Mouse (Mus musculus) heart, postnatal 36 days (tissue): ENCODE measurements around the gene Zmym1. TPM values are rescaled to one million over a fixed set of nuclear protein-coding genes. Genes with fewer than 3 reads are reported as not detected.
A peak's percentile ranks its signal among the peaks of the same experiment; 100 is the strongest.
"Not testable (repeated sequence)": the region's sequence is repeated elsewhere in the genome, so short reads cannot be mapped to it uniquely, and the experiment has no call there.

ENCODE experiments used
- DNase-seq, 2 experiments: peaks; one replicate each; pipeline ENCODE4 v3.0.0; 2021 to 2022
- intact Hi-C: fragments of 180-260 bp; cut with DNase I; formaldehyde crosslinking; loops from one replicate; pipeline ENCODE4 v1.15.1; 2025
- total RNA-seq, 2 experiments: library from RNA; stranded (reverse); gene quantifications; 2 replicates each; pipeline ENCODE4 v1.2.3; 2021

Gene Zmym1
- total RNA-seq, 2 experiments from 2014 or later, result 5.2 to 5.9 TPM

DNA sequence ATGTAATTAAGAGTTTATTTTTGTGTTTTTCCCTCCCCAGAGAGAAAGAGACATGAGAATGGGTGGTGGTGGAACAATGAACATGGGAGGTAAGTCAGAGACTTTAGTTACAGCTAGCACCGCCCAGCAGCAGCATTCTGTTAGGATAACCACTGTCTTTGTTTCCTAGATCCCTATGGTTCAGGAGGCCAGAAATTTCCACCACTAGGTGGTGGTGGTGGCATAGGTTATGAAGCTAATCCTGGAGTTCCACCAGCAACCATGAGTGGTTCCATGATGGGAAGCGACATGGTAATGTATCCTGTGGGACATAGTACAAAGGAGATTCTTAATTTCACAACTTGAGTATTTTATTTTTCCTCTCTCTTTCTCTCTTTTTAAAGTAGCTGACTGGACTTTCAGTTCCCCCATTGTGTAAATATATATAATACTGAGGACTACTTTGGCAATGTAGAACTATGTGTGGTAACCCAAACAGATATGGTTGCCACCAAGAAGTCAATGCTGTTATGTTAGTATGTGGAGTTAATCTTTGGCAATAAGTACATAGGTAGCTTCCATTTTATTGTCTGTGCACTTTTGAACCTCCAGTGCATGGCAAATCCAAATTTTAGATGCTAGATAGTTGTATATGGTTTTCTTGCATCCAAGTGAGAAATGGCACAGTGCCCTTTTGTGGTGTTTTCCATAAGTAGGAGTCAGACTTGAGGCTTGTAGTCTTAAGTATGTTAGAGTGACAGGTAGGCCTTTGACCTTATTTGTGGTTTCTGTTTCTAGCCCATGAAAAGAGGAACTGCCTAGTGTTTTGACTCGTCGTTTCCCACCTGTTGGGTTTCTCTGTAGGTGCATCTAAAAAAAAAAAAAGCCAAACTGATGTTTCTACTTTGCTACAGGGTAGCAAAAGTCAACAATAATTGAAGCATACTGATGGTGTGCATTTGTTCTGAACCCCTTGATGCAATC lies 33.4 kb downstream of the Zmym1 start:
- intact Hi-C loops, result loop anchor here (5.0 to 10.0 kb wide), 3 partner anchors 50 to 275 kb away; partner anchors contain the start of genes AU040320, Ncdn, Smim12 and Zmym6
- peak in 1 of 2 experiments; percentile 23 for DNase-seq

DNA sequence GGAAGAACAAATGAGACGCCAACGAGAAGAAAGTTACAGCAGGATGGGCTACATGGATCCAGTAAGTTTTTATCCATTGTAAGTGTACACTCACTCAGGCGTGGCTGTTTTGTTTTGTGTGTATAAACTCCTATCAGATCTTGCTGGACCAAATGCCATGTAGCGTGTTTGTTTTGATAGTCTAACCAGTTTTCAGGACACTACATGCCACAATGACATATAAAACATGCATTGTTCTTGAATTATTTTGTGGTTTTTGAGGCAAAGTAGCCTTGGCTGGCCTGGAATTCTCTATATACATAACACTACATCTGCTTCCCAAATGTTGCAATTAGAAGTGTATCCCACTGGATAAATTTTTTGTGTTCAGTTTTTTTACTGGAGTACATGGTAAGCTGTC lies 34.1 kb downstream of the Zmym1 start:
- intact Hi-C loops, result loop anchor here (5.0 to 10.0 kb wide), 3 partner anchors 50 to 275 kb away; partner anchors contain the start of genes AU040320, Ncdn, Smim12 and Zmym6
- no peak for DNase-seq

DNA sequence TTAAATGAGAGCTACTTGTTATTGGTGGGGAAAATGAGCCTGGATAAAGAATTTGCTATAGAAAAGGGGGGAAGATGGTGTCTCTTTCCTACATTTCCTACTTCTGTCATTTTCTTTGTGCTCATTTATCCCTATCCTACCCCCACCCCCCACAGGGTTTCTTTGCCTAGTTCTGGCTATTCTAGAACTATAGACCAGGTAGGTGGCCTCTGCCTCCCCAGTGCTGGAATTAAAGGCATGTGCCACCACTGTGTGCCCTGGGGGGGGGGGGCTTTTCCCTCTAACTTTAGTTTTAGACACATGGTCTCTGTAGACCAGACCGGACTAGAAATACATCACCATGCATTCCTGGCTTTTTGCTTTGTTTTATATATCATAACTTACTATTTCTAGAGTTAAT lies 36.7 kb downstream of the Zmym1 start:
- no peak for DNase-seq
- intact Hi-C loops, result loop anchor here (5.0 to 10.0 kb wide), 2 partner anchors 38 to 221 kb away; partner anchors contain the start of genes Smim12 and Zmym1

DNA sequence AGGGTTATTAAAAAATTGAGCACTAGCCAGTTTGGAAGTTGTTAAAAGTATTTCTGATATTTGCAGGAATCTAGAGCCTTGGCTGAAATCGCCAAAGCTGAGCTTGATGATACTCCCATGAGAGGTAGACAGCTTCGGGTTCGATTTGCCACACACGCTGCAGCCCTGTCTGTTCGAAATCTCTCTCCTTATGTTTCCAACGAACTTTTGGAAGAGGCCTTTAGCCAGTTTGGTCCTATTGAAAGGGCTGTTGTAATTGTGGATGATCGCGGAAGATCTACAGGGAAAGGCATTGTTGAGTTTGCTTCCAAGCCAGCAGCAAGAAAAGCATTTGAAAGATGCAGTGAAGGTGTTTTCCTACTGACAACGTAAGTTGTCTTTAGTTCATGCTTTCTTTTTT lies 37.8 kb downstream of the Zmym1 start:
- DNase-seq, result no peak
- intact Hi-C loops, result loop anchor here (5.0 to 10.0 kb wide), 2 partner anchors 39 to 222 kb away; partner anchors contain the start of genes Smim12 and Zmym1

DNA sequence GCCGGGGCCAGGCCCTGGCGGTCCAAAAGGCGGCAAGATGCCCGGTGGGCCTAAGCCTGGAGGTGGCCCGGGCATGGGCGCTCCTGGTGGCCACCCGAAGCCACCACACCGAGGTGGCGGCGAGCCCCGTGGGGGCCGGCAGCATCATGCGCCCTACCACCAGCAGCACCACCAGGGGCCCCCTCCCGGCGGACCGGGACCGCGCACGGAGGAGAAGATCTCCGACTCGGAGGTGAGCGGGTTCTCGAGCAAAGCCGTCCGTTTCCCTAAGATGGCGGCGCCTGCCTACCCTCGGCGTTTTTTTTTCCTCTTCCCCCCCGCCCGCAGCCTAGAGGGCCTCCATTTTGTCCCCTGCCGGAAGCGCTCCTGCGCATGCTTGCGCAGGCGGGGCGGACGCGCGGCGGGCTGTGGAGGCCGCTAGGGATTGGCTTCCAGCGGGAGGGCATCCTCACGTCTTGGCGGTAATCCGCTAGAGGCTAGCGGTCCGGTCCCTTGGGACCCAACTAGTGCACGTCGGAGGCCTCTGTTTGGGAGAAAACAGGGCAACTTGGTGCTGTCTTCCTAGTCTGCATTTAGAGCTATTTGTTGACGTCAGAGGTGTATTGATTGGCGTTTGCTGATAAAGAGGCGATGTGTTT lies 38.8 kb downstream of the Zmym1 start:
- intact Hi-C loops, result loop anchor here (5.0 to 10.0 kb wide), 2 partner anchors 40 to 223 kb away; partner anchors contain the start of genes Smim12 and Zmym1
- DNase-seq, result peak; percentile 86 to 89

DNA sequence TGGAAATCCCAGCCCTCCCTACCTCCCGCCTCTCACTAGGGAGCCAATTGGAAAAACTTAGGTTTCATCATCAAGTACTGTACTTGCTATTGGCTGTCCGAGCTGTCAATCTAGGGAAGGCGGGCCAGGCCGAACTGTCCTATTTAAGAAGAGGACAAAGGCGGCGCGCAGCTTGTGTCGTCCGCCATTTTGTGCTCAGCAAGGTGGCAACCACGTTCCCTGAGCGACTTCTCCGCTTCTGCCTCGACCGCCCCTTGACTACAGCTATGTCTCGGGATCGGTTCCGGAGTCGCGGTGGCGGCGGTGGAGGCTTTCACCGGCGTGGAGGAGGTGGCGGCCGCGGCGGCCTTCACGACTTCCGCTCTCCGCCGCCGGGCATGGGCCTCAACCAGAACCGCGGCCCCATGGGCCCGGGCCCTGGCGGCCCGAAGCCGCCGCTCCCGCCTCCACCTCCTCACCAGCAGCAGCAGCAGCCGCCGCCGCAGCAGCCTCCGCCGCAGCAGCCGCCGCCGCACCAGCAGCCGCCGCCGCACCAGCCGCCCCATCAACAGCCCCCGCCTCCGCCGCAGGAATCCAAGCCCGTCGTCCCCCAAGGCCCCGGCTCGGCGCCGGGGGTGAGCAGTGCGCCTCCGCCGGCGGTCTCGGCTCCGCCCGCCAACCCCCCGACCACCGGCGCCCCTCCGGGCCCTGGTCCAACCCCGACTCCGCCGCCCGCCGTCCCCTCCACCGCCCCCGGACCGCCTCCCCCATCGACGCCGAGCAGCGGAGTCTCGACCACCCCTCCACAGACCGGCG lies 39.6 kb downstream of the Zmym1 start, which contains the start of gene Sfpq:
TSS of gene Sfpq (plus strand) at position 174 of the 795 bp plus-strand sequence.
- DNase-seq, result peak; percentile 100
- intact Hi-C loops, result loop anchor here (5.0 to 10.0 kb wide), 2 partner anchors 41 to 223 kb away; partner anchors contain the start of genes Smim12 and Zmym1

DNA sequence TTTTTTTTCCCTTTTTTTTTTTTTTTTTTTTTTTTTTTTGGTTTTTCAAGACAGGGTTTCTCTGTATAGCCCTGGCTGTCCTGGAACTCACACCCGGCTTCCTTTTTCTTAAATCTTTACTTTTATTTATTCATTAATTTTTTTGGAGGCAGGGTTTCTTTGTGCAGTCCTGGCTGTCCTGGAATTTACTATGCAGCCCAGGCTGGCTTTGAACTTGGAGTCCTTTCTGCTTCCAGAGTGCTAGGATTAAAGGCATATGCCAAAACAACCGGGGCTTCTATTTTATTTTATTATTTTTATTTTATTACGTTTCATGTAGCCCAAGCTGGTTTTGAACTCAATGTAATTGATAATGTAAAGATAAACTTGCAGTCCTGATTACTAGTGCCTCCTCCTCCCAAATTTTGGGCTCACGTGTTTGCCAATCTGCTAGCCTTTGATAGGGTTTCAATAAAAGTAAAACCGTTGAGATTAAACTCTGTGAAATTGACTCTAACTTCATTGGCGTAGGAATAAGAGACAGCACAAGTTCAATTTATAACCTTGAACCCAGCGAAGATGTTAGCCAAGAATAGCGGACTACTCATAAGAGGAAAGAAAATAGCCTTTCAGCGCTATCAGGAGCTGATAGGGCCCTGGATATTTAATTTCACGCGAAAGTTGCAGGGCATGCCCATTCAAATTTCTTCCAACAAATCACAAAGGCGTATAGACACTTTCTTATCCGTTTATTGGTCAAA lies 40.4 kb downstream of the Zmym1 start:
- DNase-seq, result no peak
- intact Hi-C loops, result loop anchor here (5.0 to 10.0 kb wide), 2 partner anchors 42 to 224 kb away; partner anchors contain the start of genes Smim12 and Zmym1

DNA sequence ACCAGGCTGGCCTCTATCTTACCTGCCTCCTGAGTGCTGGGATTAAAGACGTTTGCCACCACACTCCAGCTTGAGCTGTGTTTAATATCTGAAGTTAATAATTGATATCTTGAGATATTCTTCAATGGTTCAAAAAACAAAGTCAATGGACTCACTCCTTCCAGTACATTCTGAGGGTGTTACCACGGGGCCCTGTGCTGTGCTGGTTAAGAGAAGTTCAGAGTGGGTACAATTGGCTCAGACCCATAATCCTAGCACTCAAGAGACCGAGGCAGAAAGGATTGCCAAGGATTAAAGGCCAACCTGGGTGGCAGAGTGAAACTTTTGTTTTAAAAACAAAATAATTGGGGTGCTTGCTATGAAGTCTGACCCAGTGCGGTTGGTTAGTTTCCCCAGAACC lies 44.6 kb downstream of the Zmym1 start:
- intact Hi-C loops, result loop anchor here (5.0 kb wide), 3 partner anchors 49 to 459 kb away; partner anchors contain the start of genes Clspn and Zmym4
- DNase-seq, result no peak

DNA sequence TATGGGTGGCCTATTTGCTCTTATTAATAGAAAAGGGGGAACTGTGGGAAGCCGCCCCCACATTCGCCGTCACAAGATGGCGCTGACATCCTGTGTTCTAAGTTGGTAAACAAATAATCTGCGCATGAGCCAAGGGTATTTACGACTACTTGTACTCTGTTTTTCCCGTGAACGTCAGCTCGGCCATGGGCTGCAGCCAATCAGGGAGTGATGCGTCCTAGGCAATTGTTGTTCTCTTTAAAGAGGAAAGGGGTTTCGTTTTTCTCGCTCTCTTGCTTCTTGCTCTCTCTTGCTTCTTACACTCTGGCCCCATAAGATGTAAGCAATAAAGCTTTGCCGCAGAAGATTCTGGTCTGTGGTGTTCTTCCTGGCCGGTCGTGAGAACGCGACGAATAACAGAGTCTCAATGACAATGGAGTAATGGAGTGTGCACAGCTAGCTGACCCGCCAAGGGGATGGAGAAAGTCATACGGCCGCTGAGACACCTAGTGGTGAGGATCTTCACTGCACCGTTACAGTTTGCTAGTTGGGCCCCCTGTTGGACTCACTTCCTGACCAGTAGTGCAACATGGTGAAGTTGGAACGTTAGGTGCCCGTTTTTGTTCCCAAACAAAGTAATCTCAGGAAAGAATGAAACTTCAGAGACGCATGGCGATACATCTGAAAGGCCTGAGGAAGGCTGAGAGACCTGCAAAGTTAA lies 45.5 kb downstream of the Zmym1 start:
- intact Hi-C loops, result loop anchor here (5.0 kb wide), 3 partner anchors 48 to 458 kb away; partner anchors contain the start of genes Clspn and Zmym4
- peak; percentile 82 to 84 for DNase-seq

DNA sequence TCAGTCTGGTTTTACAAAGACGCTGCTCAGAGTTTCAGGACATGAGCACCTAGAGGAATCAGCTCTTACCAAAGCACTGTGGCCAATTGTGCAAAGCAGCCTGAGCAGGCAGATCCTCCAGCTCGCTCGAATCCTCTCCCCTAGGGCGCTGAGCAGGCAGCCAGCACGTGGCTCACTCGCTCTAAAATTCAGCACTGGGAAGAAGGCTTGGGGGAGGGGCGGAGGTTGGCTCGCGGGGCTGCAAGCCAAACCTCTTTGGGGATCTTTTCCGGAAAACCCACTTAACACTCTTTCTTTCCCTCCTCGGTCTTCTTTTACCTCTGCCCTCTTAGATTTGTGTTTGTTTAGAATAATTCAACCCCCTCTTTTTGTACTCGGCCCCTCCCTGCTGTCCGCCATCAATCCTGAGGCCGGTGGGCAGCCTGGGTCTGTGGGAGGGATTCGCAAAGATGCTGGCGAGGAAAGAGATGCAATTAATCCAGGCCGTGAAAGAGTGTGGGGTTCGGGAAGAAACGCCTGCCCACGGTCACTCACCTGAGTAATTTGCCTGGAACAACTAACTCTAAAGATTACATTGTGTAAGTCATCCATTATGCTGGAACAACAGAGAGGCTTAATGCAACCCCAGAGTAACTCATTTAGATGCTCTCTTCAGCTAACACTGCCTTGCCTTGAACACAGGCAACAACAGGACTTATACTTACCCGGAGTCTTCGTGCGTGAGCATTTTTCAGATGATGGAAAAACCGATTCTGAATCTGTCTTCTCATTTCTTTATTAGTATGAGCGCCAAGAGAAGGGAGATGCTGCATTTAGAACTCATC lies 55.6 kb downstream of the Zmym1 start:
- intact Hi-C loops, result no loop called here
- DNase-seq, result no peak

DNA sequence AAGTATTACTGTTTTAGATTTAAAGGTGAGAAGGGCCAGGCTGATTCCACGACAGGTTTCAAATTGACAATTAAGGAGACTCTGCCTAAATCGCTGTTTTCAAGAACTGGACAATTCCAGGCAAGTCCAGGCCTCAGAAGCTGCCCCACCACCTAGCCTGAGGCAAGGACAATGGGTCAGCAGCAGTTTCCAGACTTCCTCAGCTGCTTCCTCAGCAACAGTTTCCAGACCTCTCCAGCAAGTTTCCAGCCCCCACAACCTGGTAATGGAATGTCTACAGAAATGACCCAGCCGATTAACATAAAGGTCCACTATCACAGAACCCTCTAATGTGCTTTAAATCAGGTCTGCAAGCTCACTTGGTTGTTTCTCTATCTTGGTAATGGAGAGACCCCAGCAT lies 56.6 kb downstream of the Zmym1 start:
- no peak for DNase-seq
- intact Hi-C loops, result no loop called here

DNA sequence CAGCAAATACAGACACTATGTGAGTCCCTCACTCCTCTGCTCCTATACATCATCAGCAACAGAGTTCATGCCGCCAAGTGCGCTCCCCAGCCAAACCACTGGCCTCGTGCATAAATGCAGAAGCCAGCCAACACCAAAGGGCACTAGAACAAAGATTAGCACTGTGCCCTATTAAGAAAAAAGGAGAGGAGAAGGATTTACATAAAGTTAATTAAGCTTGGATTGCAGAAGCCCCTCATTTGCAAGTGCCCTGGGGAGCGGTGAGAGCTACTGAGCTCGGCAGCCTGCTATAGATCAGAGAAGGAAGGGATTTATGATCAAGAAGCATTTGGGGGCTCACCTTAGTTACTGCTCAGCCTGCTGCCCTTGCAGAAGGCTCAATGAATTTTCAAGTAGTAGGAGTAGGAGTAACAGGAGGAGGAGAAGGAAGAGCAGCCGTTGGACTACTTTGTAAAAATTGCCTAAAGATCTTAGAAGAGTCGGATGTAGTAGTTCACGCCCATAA lies 60.3 kb downstream of the Zmym1 start:
- intact Hi-C loops, result no loop called here
- DNase-seq, result no peak

DNA sequence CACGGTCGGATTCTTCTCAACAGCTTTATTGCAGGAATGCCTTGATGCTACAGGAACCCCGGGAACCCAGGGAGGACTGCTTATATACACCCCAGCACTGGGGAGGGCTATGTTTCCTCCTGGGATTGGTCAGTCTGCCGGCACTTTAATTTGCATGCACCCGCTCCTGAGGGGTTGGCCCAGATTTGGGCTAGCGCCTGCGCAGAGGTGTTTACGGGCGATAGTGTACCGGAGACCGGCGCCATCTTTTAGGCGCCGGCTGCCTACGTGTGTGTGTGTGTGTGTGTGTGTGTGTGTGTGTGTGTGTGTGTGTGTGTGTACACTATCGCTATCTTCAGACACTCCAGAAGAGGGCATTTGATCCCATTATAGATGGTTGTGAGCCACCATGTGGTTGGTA lies 61.6 kb downstream of the Zmym1 start:
- intact Hi-C loops, DNase-seq: not testable (repeated sequence)
